Mouse (Mus musculus): Measurements from ENCODE around the gene Acot4.
"Not testable (repeated sequence)": the region's sequence is repeated elsewhere in the genome, so short reads cannot be mapped to it uniquely, and the experiment has no call there.

- not testable (repeated sequence) for TF ChIP-seq CTCF (IDR thresholded peaks at IDR 0.05; ENCODE audit: borderline replicate concordance, control insufficient read depth, extremely low read depth, insufficient read depth, low read length, poor library complexity); POLR2A (IDR thresholded peaks at IDR 0.05; ENCODE audit: control insufficient read depth, extremely low read depth, insufficient read depth, low read length, poor library complexity)
These were observed 4.9 kb upstream of the Acot4 start for GRCm38 (mm10) chr12:84033302-84033701.
